Mouse (Mus musculus) forebrain, embryonic 14.5 days (tissue): ENCODE results near the gene Zar1. TPM values are rescaled to one million over a fixed set of nuclear protein-coding genes. Genes with fewer than 3 reads are reported as not detected.
"Not testable (repeated sequence)": the region's sequence is repeated elsewhere in the genome, so short reads cannot be mapped to it uniquely, and the experiment has no call there.

Experiments used
- ATAC-seq: fragments of 200-750 bp; cut with Nextera tagmentation; 2 replicates; pipeline ENCODE4 v1.8.0; 2017; ENCODE audit warnings: mild to moderate bottlenecking, moderate library complexity
- DNase-seq: peaks from one replicate; pipeline ENCODE4 v3.0.0-alpha.2; 2015; ENCODE audit warnings: low spot score
- H3K27ac ChIP-seq: fragments of 300-500 bp; sonication (generic); 2 replicates; pipeline ENCODE4 v1.5.1; 2014; ENCODE audit warnings: low read depth, mild to moderate bottlenecking, control low read depth, low read length, moderate library complexity
- H3K27me3 ChIP-seq: fragments of 300-500 bp; sonication (generic); replicated peaks from 2 replicates; pipeline ENCODE4 v1.6.1; 2014; ENCODE audit warnings: low read length, control low read depth, mixed read lengths; ENCODE audit not compliant: control insufficient read depth, insufficient read depth
- H3K36me3 ChIP-seq: fragments of 300-500 bp; sonication (generic); 2 replicates; pipeline ENCODE4 v1.6.1; 2014; ENCODE audit warnings: low read length, control low read depth; ENCODE audit not compliant: control insufficient read depth, insufficient read depth
- H3K4me1 ChIP-seq: fragments of 300-500 bp; sonication (generic); 2 replicates; pipeline ENCODE4 v1.6.1; 2014; ENCODE audit warnings: antibody characterized with exemption, low read length, control low read depth; ENCODE audit not compliant: control insufficient read depth, insufficient read depth
- H3K4me2 ChIP-seq: fragments of 300-500 bp; sonication (generic); 2 replicates; pipeline ENCODE4 v1.6.1; 2014; ENCODE audit warnings: mild to moderate bottlenecking, control low read depth, low read length
- H3K4me3 ChIP-seq: fragments of 300-500 bp; sonication (generic); 2 replicates; pipeline ENCODE4 v1.5.1; 2014; ENCODE audit warnings: low read depth, low read length, control low read depth
- H3K9ac ChIP-seq: fragments of 300-500 bp; sonication (generic); 2 replicates; pipeline ENCODE4 v1.6.1; 2014; ENCODE audit warnings: mild to moderate bottlenecking, low read length, control low read depth, moderate library complexity
- H3K9me3 ChIP-seq: fragments of 300-500 bp; sonication (generic); replicated peaks from 2 replicates; pipeline ENCODE4 v1.6.1; 2016; ENCODE audit warnings: low read length, control low read depth, mixed read lengths; ENCODE audit not compliant: control insufficient read depth
- WGBS: fragments of 180-500 bp; shearing (Covaris S2); extraction: QIAGEN DNeasy Blood & Tissue Kit; methylation state at CpG from one replicate; pipeline ENCODE4 v1.1.7; 2014; 5-methylcytosine and 5-hydroxymethylcytosine counted together
- polyA plus RNA-seq: library from polyadenylated mRNA; unstranded; fragments of >200 nt; fragmentation: Nextera tagmentation; extraction: Ambion mirVana; gene quantifications from 2 replicates; pipeline ENCODE4 v1.2.1, GENCODE M21; 2014

Gene Zar1
- polyA plus RNA-seq, 1 experiment from 2014 or later: 1.7 TPM

GRCm38 (mm10) chr5:72580088-72580969 lies 725 bp downstream of the Zar1 start:
- not testable (repeated sequence) for H3K27ac ChIP-seq, H3K27me3 ChIP-seq, H3K4me1 ChIP-seq, H3K36me3 ChIP-seq, H3K9me3 ChIP-seq
- WGBS: 6% methylated on average over 48 of the region's 73 CpGs
- Histone ChIP-seq H3K4me3 (peak overlapping the region; percentile 37), H3K4me2 (peak overlapping the region; percentile 66), H3K9ac (peak overlapping the region; percentile 60)
- DNase-seq (peak; percentile 9), ATAC-seq (peak; percentile 80)

DNA sequence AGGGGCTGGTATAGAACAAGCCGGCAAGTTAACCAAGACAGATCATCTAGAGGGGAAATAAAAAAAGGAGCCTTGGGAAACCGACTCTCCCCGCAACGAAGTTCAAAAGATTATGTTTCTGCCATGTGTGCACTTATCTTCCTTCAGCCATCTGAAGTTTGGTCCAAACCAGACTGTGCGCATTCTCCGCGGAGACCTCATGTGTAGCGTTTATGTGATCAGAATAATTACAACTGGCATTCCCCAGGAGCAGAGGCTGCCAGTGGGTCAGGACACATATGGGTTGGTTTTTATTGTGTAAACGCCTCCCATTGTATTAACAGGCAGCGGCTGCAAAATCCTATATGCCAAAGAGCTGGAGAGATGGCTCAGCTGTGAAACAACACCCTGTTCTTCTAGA lies 1.5 kb downstream of the Zar1 start:
- not testable (repeated sequence) for H3K4me2 ChIP-seq, H3K4me3 ChIP-seq, H3K9ac ChIP-seq, H3K9me3 ChIP-seq, H3K4me1 ChIP-seq, H3K27me3 ChIP-seq, ATAC-seq, H3K27ac ChIP-seq, H3K36me3 ChIP-seq
- DNase-seq: peak; percentile 13
- 53% methylated on average over 10 of the region's 10 CpGs for WGBS

DNA sequence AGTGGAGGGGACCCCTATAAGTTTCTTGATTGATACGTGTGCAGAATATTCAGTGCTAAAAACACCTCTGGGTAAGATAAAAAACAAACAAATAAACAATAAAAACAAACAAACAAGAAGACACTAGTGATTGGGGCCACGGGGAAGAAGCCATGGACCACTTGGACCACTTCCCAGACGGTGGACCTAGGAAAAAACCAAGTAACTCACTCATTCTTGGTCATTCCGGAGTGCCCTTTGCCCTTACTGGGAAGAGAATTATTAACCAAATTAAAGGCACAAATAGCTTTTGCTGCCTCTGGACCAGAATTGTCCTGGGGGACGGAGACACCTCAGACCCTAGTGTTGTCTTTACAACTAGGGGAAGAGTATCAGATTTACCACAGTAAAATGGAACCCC lies 15.4 kb downstream of the Zar1 start:
- H3K9me3 ChIP-seq: no peaks in the 10 kb centered on the region
- DNase-seq (no peak), ATAC-seq (no peak)
- no peak overlapping the region for H3K4me2 ChIP-seq
- H3K27ac ChIP-seq: no peak overlapping the region
- 90% methylated on average over 5 of the region's 5 CpGs for whole genome bisulfite sequencing
- H3K4me3 ChIP-seq: no peak overlapping the region
- H3K27me3 ChIP-seq: no peaks in the 10 kb centered on the region
- H3K9ac ChIP-seq: no peak overlapping the region
- H3K4me1 ChIP-seq: no peaks in the 10 kb centered on the region
- no peaks in the 10 kb centered on the region for H3K36me3 ChIP-seq

DNA sequence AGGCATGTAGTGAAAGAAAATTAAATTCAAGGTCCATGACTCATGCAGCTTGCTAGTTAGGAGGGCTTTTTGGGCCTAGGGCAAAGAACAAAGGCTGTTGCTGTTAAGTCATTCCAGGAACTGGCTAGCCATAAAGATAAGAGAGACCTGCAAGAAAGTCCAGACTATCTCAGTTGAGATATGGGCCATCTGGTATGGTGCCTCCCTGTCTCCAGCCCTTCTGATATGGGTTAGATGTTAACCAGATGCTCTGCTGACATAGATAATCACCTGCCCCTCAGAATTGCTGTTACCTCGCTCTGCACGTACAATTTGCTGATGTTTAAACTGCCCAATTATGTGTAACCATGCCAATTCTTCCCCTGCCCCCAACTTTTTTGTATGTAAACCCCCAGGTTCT lies 17.9 kb downstream of the Zar1 start:
- DNase-seq, H3K4me3 ChIP-seq, ATAC-seq, H3K27ac ChIP-seq, H3K4me2 ChIP-seq, H3K4me1 ChIP-seq, H3K27me3 ChIP-seq, H3K9ac ChIP-seq, H3K36me3 ChIP-seq, H3K9me3 ChIP-seq: not testable (repeated sequence)
- WGBS: 100% methylated on average over 2 of the region's 2 CpGs

DNA sequence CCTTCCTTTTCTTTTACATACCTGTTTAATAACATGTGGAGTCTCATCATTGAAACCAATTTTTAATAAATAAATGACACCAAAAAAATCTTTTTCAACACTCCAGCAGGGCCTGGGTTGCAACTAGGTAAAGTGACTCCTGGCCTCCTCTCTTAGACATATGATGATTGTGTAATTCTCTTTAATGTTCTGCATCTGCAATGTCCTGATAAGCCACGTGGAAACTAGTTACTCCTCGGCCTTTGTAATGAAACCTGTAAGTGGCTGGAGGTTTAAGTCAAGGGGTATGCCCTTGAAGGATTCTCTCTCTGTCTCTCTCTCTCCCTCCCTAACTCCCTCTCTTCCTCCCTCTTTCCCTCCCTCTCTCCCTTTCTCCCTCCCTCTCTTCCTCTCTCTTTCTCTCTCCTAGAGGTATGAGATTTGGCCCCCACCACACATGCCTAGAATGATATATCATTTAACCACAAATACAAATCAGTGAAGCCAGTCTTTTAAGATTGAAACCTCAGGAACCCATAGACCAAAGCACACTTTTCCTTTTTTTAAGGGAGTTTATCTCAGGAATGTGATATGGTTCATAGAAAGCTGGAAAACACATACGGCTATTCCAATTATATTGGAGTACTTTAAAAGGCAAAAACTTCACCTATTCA lies 20.0 kb downstream of the Zar1 start:
- H3K4me2 ChIP-seq: no peak overlapping the region
- H3K27me3 ChIP-seq: no peaks in the 10 kb centered on the region
- H3K4me1 ChIP-seq: peaks cover 4% of the 10 kb centered on the region
- no peak overlapping the region for H3K9ac ChIP-seq
- ATAC-seq: no peak
- H3K36me3 ChIP-seq: 0 out of 2 replicates have a peak, but pooled peaks cover 3% of the 10 kb centered on the region
- no peak for DNase-seq
- no peak overlapping the region for H3K4me3 ChIP-seq
- H3K27ac ChIP-seq: no peak overlapping the region
- WGBS: 83% methylated on average over 3 of the region's 3 CpGs
- no peaks in the 10 kb centered on the region for H3K9me3 ChIP-seq

- H3K9me3 ChIP-seq: no peaks in the 10 kb centered on the region
- H3K27ac ChIP-seq: peak within 1 kb of the TSS; percentile 62; the same call in 1 of the 2 replicates
- WGBS: under 1% methylated on average over 42 of the region's 42 CpGs
- H3K4me2 ChIP-seq: peak within 1 kb of the TSS; percentile 64
- H3K36me3 ChIP-seq: peaks cover 9% of the 10 kb centered on the region
- H3K27me3 ChIP-seq: no peaks in the 10 kb centered on the region
- H3K9ac ChIP-seq: peak within 1 kb of the TSS; percentile 91
- ATAC-seq (peak; percentile 97), DNase-seq (peak; percentile 100)
- H3K4me3 ChIP-seq: peak within 1 kb of the TSS; percentile 87
- peaks cover 4% of the 10 kb centered on the region for H3K4me1 ChIP-seq
Observed at GRCm38 (mm10) chr5:72559544-72560049, 21.5 kb downstream of the Zar1 start, which contains the start of gene Nfxl1. Gene Nfxl1 (minus strand): TSS chr5:72559684.

DNA sequence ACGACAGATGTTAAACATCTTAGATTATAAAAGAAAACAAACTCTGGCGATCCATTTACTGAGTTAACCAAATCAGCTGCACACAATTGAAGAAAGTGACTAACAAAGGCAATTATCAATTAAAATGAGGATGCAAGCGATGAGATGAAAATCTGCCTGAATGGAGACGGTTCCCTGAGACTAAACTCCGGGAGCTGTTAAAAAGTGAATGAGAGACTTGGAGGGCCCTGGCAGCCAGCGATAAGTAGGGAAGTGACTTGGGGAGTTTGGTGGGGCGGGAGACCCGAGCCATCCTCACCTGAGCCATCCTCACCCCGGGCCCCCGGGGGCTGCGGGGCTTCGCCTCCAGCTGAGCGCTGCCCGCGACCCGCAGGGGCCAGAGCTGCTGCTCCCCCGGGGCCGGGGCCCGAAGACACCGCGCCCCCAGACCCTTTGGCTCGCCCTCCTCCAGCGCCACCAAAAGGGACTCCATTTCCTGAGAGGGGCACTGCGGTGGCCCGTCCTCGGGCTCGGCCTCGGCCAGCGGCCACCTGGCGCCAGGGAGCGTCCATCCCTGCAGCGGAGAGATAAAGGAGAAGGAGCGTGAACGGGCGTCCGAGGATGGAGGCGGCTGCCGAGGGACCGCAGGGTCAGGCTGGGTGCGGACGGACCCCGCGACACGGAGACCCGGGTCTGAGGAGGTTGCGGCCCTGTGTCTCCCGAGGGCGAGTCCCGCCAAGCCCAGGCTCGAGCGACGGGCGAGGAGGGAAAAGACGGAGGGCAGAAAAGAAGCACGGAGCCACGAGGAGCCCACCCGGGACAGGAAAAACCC lies 22.1 kb downstream of the Zar1 start:
- Histone ChIP-seq H3K9ac (peak overlapping the region; percentile 91), H3K4me2 (peak overlapping the region; percentile 64), H3K27me3 (no peaks in the 10 kb centered on the region), H3K4me3 (peak overlapping the region; percentile 87), H3K4me1 (peaks cover 4% of the 10 kb centered on the region), H3K9me3 (no peaks in the 10 kb centered on the region), H3K27ac (peak overlapping the region; percentile 58; the same call in 1 of the 2 replicates), H3K36me3 (peaks cover 13% of the 10 kb centered on the region)
- WGBS: under 1% methylated on average over 56 of the region's 57 CpGs
- ATAC-seq (peak; percentile 75), DNase-seq (peak; percentile 27)

DNA sequence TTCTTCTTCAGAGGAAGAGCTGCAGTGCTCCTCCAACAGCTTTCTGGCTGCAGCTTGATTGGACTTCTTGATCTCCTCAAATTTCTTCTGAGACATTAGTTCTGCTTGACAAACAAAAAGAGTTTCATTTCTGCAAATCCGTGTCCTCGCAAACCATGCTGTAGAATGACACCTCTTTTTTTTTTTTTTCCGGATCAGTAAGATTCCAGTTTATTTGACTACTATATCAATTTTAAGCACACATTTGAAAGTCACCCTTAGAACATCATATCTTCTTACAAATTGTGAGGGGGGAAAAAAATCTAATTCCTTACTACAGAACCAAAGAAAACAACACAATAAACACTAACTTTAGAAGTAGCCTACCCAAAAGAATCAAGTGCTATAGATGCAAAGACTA lies 24.8 kb downstream of the Zar1 start:
- H3K9me3 ChIP-seq: no peaks in the 10 kb centered on the region
- no peak overlapping the region for H3K27ac ChIP-seq
- no peaks in the 10 kb centered on the region for H3K27me3 ChIP-seq
- no peak overlapping the region for H3K4me2 ChIP-seq
- ATAC-seq: no peak
- H3K4me3 ChIP-seq: no peak overlapping the region
- no peak overlapping the region for H3K9ac ChIP-seq
- WGBS: 88% methylated on average over 3 of the region's 3 CpGs
- H3K36me3 ChIP-seq: peaks cover 19% of the 10 kb centered on the region
- no peak for DNase-seq
- peaks cover 4% of the 10 kb centered on the region for H3K4me1 ChIP-seq
